Mouse (Mus musculus) lung, adult 2 months (tissue): ENCODE data around the gene Hcfc2. TPM values are rescaled to one million over a fixed set of nuclear protein-coding genes. Genes with fewer than 3 reads are reported as not detected.
A peak's percentile ranks its signal among the peaks of the same experiment; 100 is the strongest.

Source experiments
- DNase-seq: peaks from one replicate; pipeline ENCODE4 v3.0.0; 2022
- H3K4me1 ChIP-seq: fragments of 200-500 bp; 2 replicates; pipeline ENCODE4 v1.6.1; 2011; ENCODE audit warnings: low read length; ENCODE audit not compliant: control insufficient read depth, insufficient read depth
- H3K4me3 ChIP-seq: fragments of 200-500 bp; replicated peaks from 2 replicates; pipeline ENCODE3; 2011; ENCODE audit warnings: low read depth, mild to moderate bottlenecking, control low read depth, low read length; ENCODE audit errors: extremely low read depth
- CTCF ChIP-seq: fragments of 200-500 bp; IDR thresholded peaks from 2 replicates; pipeline ENCODE4 v1.5.1; 2011; ENCODE audit warnings: mild to moderate bottlenecking, low read length, control low read depth; ENCODE audit not compliant: insufficient read depth
- POLR2A ChIP-seq: fragments of 200-500 bp; IDR thresholded peaks from 2 replicates; pipeline ENCODE4 v1.6.1; 2011; ENCODE audit warnings: low read depth, mild to moderate bottlenecking, control low read depth, low read length, borderline replicate concordance; ENCODE audit errors: extremely low read depth
- WGBS: fragments of 180-500 bp; shearing (Covaris S2); methylation state at CpG from one replicate; pipeline ENCODE4 v1.1.7; 2018; 5-methylcytosine and 5-hydroxymethylcytosine counted together
- polyA plus RNA-seq: library from polyadenylated mRNA; depleted of rRNA; stranded (reverse); fragments of >200 nt; gene quantifications from 2 replicates; pipeline ENCODE4 v1.2.3, GENCODE M21; 2012

The Hcfc2 gene
- polyA plus RNA-seq, 1 experiment = 9.3 TPM

DNA sequence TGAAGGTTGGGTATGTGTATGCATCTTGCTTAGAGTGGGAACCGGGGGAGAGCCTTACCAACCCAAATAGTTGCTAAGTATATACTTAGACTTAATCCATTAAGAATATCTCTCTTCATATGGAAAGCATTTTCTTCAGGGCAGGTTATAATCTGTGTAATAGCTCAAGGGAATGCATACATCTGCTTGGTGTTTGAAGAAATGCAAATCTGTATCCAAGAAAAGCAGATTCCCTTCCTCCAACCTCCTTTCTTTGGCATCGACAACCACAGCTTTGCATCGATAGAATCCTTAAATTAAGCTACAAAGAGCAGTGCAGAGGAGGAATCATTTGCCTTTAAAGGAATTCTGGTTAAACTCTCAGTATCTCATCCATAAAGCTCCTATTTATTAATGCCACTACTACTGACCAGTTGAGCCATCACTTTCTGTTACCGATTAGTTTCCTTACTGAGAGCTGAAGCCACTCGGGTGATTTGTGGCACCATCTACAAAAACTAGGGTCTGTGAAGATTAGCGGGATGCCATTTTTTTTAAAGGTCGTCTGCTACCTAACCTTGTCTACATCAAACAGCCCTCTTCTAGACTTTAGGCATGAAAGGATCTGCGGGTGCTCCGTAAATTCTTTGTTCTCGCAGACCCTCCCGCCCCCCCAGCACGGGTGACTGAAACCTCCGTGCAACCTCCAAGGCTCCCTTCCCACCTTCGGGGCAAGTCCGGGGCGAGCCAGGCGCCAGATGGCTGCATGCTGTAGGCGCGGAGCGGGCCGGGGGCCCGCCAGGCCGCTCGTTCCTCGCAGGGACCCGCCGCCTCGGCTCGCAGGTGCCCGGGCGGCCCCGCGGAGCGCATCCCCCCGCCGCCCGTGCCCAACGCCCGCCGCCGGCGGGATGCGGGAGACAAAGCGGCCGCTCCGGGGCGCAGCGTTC, 67.1 kb downstream of the Hcfc2 start:
- no peak for TF ChIP-seq POLR2A
- TF ChIP-seq CTCF = no peak
- DNase-seq = peak; percentile 53
- H3K4me1 ChIP-seq = peaks cover 4% of the 10 kb centered on the region
- H3K4me3 ChIP-seq = peak overlapping the region; percentile 77
- under 1% methylated on average over 48 of the region's 48 CpGs for WGBS

DNA sequence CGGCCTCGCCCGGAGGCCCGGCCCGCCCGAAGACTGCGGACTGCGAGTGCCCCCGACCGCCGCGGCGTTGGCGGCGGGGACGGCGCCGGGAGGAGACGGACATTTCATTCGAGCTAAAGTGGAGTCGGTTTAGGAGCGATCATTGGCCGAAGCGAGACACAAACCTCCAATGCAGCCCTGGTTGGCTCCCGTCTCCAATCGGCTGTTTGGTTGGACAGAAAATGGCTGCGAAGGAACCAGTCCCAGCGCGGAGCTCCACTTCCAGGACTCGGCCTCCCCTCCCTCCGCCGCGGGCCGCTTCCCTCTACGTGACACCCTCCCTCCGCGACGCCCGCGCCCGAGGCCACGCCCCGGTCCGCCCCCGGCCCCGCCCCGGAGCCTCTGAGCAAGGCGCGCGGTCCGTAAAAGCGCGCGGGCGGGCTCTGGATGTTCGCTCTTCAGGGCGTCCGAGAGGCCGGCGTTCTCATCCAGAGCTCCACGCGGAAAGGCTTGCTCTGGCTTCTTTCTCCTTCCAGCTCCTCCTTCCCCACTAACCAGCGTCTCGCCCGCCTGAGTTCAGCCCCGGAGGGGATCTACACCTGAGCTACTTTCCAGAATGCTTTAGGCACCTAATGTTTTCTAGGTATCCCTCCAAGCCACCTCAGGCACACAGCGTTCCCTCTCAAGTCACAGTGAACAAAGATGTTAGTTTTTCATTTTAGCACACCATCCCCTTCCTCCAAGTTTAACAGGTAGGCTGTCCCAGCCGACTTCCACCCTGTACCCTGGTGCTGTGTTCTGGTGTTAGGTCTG, 68.1 kb downstream of the Hcfc2 start, which contains the start of gene Nfyb:
Nfyb (minus strand) TSS at position 305 of the 792 bp plus-strand sequence.
- H3K4me1 ChIP-seq = no peaks in the 10 kb centered on the region; the same call in 1 of the 2 replicates
- peak; percentile 75; the same call in 1 of the 2 replicates for TF ChIP-seq POLR2A
- TF ChIP-seq CTCF = no peak
- H3K4me3 ChIP-seq = peak within 1 kb of the TSS; percentile 77
- WGBS = 1% methylated on average over 68 of the region's 68 CpGs
- peak; percentile 92 for DNase-seq

- no peak for TF ChIP-seq CTCF
- no peak for TF ChIP-seq POLR2A
- Histone ChIP-seq H3K4me1 (no peaks in the 10 kb centered on the region), H3K4me3 (no peak overlapping the region)
- 41% methylated on average over 9 of the region's 9 CpGs for WGBS
- no peak for DNase-seq
Observed at GRCm38 (mm10) chr10:82768901-82769300, 72.9 kb downstream of the Hcfc2 start.

DNA sequence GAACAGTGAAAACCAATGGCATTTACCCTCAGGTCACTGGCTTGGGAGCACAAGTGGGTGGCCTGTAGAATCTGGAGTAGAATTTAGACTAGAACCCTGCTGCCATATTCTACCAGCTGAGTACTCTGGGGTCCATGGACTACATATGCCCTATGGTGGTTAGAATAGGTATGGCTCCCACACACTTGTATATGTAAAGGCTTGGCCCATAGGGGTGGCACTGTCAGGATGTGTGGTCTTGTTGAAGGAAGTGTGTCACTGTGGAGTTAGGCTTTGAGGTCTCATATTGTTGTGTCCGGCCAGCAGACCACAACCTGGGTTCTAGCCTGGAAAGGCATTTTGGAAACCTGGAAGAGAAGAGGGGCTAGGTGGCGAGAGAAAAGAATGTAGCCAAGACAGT, 74.8 kb downstream of the Hcfc2 start:
- TF ChIP-seq CTCF (no peak), POLR2A (no peak)
- WGBS = 83% methylated on average over 2 of the region's 2 CpGs
- no peak for DNase-seq
- Histone ChIP-seq H3K4me1 (no peaks in the 10 kb centered on the region), H3K4me3 (no peak overlapping the region)

DNA sequence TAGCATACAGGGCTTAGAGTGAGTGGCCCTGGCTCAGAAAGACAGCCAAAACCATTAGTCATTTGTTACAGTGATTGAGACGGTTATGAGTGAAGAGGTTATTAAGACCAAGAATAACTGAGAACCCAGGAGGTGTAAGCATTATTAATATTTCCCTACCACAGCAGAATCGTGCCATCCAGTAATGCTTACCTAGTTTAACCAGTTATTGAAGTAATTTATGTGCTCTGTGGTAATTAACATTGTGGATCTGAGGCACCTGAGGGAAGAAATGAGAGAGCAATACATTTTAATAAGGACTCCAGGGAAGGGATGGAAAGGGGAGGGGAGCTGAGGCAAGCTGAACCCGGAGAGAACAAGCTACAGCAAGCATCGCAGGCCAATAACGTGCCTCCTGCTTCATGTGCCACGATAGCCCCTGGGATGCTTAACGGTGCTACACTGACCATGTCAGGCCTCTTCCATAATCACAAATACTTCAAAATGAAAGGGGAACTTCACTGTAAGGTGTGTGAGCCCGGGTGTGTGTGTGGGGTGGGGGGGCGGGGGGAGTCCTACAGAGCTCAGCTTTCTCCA, 75.7 kb downstream of the Hcfc2 start:
- Histone ChIP-seq H3K4me1 (no peaks in the 10 kb centered on the region), H3K4me3 (no peak overlapping the region)
- WGBS = 62% methylated on average over 9 of the region's 9 CpGs
- DNase-seq = no peak
- TF ChIP-seq CTCF (no peak), POLR2A (no peak)

GRCm38 (mm10) chr10:82774841-82775240, 78.9 kb downstream of the Hcfc2 start:
- 89% methylated on average over 5 of the region's 5 CpGs for WGBS
- no peak for TF ChIP-seq CTCF
- no peak for TF ChIP-seq POLR2A
- DNase-seq = no peak
- H3K4me3 ChIP-seq = no peak overlapping the region
- H3K4me1 ChIP-seq = peaks cover 2% of the 10 kb centered on the region; the same call in 1 of the 2 replicates

DNA sequence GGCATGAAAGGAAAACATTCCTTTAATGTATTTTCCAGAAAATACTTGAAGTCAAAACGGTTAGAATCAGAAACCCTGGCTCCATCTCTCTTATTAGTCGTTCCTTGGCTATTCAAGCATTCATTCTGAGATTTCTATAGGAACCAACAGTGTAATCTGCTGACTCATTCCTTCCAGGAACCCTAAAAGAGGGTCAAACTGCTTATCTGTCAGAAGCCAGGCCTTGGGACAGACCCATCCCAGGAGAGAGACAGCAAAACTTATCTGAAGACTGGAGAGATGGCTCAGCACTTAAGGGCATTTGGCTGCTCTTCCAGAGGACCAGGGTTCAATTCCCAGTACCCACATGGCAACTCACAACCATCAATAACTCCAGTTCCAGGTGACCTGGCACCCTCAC, 81.1 kb downstream of the Hcfc2 start:
- TF ChIP-seq CTCF (no peak), POLR2A (no peak)
- Histone ChIP-seq H3K4me1 (peaks cover 2% of the 10 kb centered on the region; the same call in 1 of the 2 replicates), H3K4me3 (no peak overlapping the region)
- 48% methylated on average over 2 of the region's 2 CpGs for WGBS
- no peak for DNase-seq

DNA sequence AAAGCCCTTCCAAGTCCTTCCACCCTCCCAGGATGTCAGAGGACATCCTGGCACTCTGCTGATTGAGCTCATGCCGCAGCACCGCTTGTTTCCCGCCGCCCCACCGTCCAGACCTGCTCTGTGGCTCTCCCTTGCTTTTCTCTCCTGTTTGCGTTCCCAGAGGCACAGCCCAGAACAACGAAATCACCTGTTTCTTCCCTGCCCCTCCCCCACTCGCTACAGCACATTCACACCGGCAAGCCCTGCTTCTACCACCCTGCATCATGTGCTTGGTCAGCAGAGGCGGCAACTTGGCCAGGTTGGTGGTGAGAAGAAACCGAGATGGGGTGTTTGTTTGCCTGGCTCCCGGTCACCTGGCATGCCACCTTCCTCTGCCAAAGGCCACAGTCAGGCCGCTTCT, 81.9 kb downstream of the Hcfc2 start:
- peaks cover 2% of the 10 kb centered on the region; the same call in 1 of the 2 replicates for H3K4me1 ChIP-seq
- no peak for DNase-seq
- H3K4me3 ChIP-seq = peak overlapping the region; percentile 24
- TF ChIP-seq CTCF (no peak), POLR2A (no peak)
- WGBS = 33% methylated on average over 13 of the region's 13 CpGs
